In the genomic region with DNA sequence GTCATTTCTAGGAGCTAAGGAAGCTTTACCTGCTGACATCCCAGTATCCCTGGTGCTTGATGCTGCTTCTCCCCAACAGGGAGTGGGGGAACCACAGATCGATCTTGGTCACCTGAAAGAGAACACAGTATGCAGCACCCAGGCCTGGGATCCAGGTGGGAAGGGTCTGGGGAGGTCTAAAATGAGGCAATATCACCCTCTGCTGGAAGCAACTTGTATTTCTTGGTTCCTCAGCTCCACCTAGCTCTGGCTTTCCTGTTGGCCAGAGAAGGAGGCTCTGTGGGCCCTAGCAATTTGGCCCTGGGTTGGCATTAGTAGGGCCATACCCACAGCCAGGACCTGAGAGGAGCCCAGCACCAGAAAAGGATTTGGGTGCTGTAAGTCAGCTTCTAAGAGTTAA, we compare ENCODE assay signal across 9 mouse cellular contexts. TPM values are rescaled to one million over a fixed set of nuclear protein-coding genes. Genes with fewer than 3 reads are reported as not detected.
DNase-seq lines count a peak whose midpoint lies in the region; ATAC-seq and TF ChIP-seq lines count a peak whose summit lies in the region.
"Had no signal": no experiment of that assay in that cellular context is flagged by ENCODE, and none has a peak within 500 bp of the region (broad histone marks: within the 10 kb centered on the region; RNA-seq: fewer than 3 reads in every experiment).

No protein-coding gene starts in this region.

- no peaks in the 10 kb centered on the region for H3K36me3 ChIP-seq in embryonic facial prominence, embryonic 11.5 days (replicated peaks; ENCODE audit: control insufficient read depth, insufficient read depth, low read depth, low read length)
- H3K36me3 ChIP-seq in embryonic facial prominence, embryonic 10.5 days (replicated peaks): no peaks in the 10 kb centered on the region
- no peaks in the 10 kb centered on the region for H3K36me3 ChIP-seq in liver, embryonic 12.5 days
- H3K36me3 ChIP-seq: embryonic facial prominence, embryonic 12.5 days had no signal

- H3K27ac ChIP-seq in embryonic facial prominence, embryonic 11.5 days (replicated peaks; ENCODE audit: low read depth, low read length): no peak overlapping the region
- H3K27ac ChIP-seq in embryonic facial prominence, embryonic 10.5 days (replicated peaks): no peak overlapping the region
- no peak overlapping the region for H3K27ac ChIP-seq in liver, embryonic 12.5 days
- H3K27ac ChIP-seq: embryonic facial prominence, embryonic 12.5 days had no signal

- DNase-seq in embryonic facial prominence, embryonic 11.5 days (ENCODE audit: low spot score): peak; percentile 27
- no peak for DNase-seq in embryonic facial prominence, embryonic 10.5 days (ENCODE audit: low spot score)
- no peak for DNase-seq in lung, adult 2 months
- no peak for DNase-seq in lung, adult 18-20 months
- DNase-seq in adipocyte (ENCODE audit: low spot score): peak; percentile 16
- peak; percentile 25 for DNase-seq in lung, postnatal 36 days
- no peak for DNase-seq in Muller cell, postnatal 12 days (ENCODE audit: inconsistent ontology term)

- no peak overlapping the region for H3K9ac ChIP-seq in embryonic facial prominence, embryonic 11.5 days (replicated peaks; ENCODE audit: low read length)
- no peak overlapping the region for H3K9ac ChIP-seq in liver, embryonic 12.5 days
- H3K9ac ChIP-seq: embryonic facial prominence, embryonic 12.5 days had no signal

- no peak for ATAC-seq in embryonic facial prominence, embryonic 11.5 days (replicated peaks; ENCODE audit: insufficient number of reproducible peaks, low FRiP score, low TSS enrichment, low read depth)
- ATAC-seq in liver, embryonic 12.5 days: no peak

- no peaks in the 10 kb centered on the region for H3K27me3 ChIP-seq in embryonic facial prominence, embryonic 11.5 days (ENCODE audit: control insufficient read depth, insufficient read depth, low read length)
- peaks cover 87% of the 10 kb centered on the region for H3K27me3 ChIP-seq in embryonic facial prominence, embryonic 10.5 days (replicated peaks; ENCODE audit: low read depth, poor library complexity, severe bottlenecking)
- H3K27me3 ChIP-seq in liver, embryonic 12.5 days (replicated peaks): peaks cover 16% of the 10 kb centered on the region

- no peak overlapping the region for H3K4me3 ChIP-seq in embryonic facial prominence, embryonic 11.5 days (ENCODE audit: low read depth, low read length)
- no peak overlapping the region for H3K4me3 ChIP-seq in embryonic facial prominence, embryonic 10.5 days
- no peak overlapping the region for H3K4me3 ChIP-seq in lung, adult 2 months (replicated peaks; ENCODE audit: extremely low read depth, low read depth, low read length)
- H3K4me3 ChIP-seq in liver, embryonic 12.5 days: no peak overlapping the region
- H3K4me3 ChIP-seq: embryonic facial prominence, embryonic 12.5 days had no signal

- 73% methylated on average over 1 of the region's 1 CpGs for whole genome bisulfite sequencing in embryonic facial prominence, embryonic 11.5 days
- WGBS in embryonic facial prominence, embryonic 10.5 days: 52% methylated on average over 1 of the region's 1 CpGs
- WGBS in lung, adult 2 months: 65% methylated on average over 1 of the region's 1 CpGs
- 33% methylated on average over 1 of the region's 1 CpGs for WGBS in liver, embryonic 12.5 days (ENCODE audit: insufficient replicate concordance)

- TF ChIP-seq POLR2A in lung, adult 2 months (IDR thresholded peaks at IDR 0.05; ENCODE audit: borderline replicate concordance, extremely low read depth, low read depth, low read length): no peak

- TF ChIP-seq CTCF in lung, adult 2 months (IDR thresholded peaks at IDR 0.05; ENCODE audit: insufficient read depth, low read length): peak; percentile 16; the same call in 1 of the 2 replicates

- no peaks in the 10 kb centered on the region for H3K4me1 ChIP-seq in embryonic facial prominence, embryonic 11.5 days (ENCODE audit: control insufficient read depth, insufficient read depth, low read length)
- no peaks in the 10 kb centered on the region for H3K4me1 ChIP-seq in embryonic facial prominence, embryonic 10.5 days
- H3K4me1 ChIP-seq in lung, adult 2 months (ENCODE audit: control insufficient read depth, insufficient read depth, low read length): no peaks in the 10 kb centered on the region
- H3K4me1 ChIP-seq in liver, embryonic 12.5 days: no peaks in the 10 kb centered on the region
- H3K4me1 ChIP-seq: embryonic facial prominence, embryonic 12.5 days had no signal

- H3K4me2 ChIP-seq in embryonic facial prominence, embryonic 11.5 days (ENCODE audit: low read depth, low read length): no peak overlapping the region
- H3K4me2 ChIP-seq in liver, embryonic 12.5 days: no peak overlapping the region
- H3K4me2 ChIP-seq: embryonic facial prominence, embryonic 12.5 days had no signal

- no peaks in the 10 kb centered on the region for H3K9me3 ChIP-seq in embryonic facial prominence, embryonic 11.5 days (replicated peaks; ENCODE audit: control insufficient read depth, low read length)
- no peaks in the 10 kb centered on the region for H3K9me3 ChIP-seq in embryonic facial prominence, embryonic 10.5 days
- H3K9me3 ChIP-seq in liver, embryonic 12.5 days (replicated peaks): no peaks in the 10 kb centered on the region
- H3K9me3 ChIP-seq: embryonic facial prominence, embryonic 12.5 days had no signal

RNA-seq across cellular contexts. Expression of a gene that starts 24.7 kb away (rescaled TPM):
- polyA plus RNA-seq in embryonic facial prominence, embryonic 11.5 days (2014; fragmentation: Nextera tagmentation; extraction: Ambion mirVana): 0.14 TPM in 1 of 2 replicates, not detected in the other
- polyA plus RNA-seq in embryonic facial prominence, embryonic 10.5 days (2016; fragmentation: Nextera tagmentation; extraction: Ambion mirVana): not detected in 2 replicates
- not detected in 2 replicates for polyA plus RNA-seq in lung, adult 2 months (2012; rRNA removed)
- polyA plus RNA-seq in liver, embryonic 12.5 days (2016; fragmentation: Nextera tagmentation; extraction: Ambion mirVana): 0.33 and 0.73 TPM in 2 replicates

RNA-seq across cellular contexts. Expression of a gene that starts 24.9 kb away (rescaled TPM):
- not detected in 2 replicates for polyA plus RNA-seq in embryonic facial prominence, embryonic 11.5 days (2014; fragmentation: Nextera tagmentation; extraction: Ambion mirVana)
- polyA plus RNA-seq in embryonic facial prominence, embryonic 10.5 days (2016; fragmentation: Nextera tagmentation; extraction: Ambion mirVana): 0.24 TPM in 1 of 2 replicates, not detected in the other
- not detected in 2 replicates for polyA plus RNA-seq in lung, adult 2 months (2012; rRNA removed)
- polyA plus RNA-seq in liver, embryonic 12.5 days (2016; fragmentation: Nextera tagmentation; extraction: Ambion mirVana): 0.60 and 0.79 TPM in 2 replicates

RNA-seq across cellular contexts. Expression of a gene that starts 30.0 kb away (rescaled TPM):
- polyA plus RNA-seq in embryonic facial prominence, embryonic 11.5 days (2014; fragmentation: Nextera tagmentation; extraction: Ambion mirVana): 14.8 and 16.2 TPM in 2 replicates
- polyA plus RNA-seq in embryonic facial prominence, embryonic 10.5 days (2016; fragmentation: Nextera tagmentation; extraction: Ambion mirVana): 27.5 and 30.0 TPM in 2 replicates
- 4.3 and 4.8 TPM in 2 replicates for polyA plus RNA-seq in lung, adult 2 months (2012; rRNA removed)
- 2.4 and 4.4 TPM in 2 replicates for polyA plus RNA-seq in liver, embryonic 12.5 days (2016; fragmentation: Nextera tagmentation; extraction: Ambion mirVana)

Comparison
In these comparisons a context has a peak if more than half of its experiments do, and no peak if none do; other contexts are left out.
1. DNase-seq: peak in embryonic facial prominence, embryonic 11.5 days (single experiment), adipocyte (single experiment) and lung, postnatal 36 days (single experiment); none in embryonic facial prominence, embryonic 10.5 days (single experiment), lung, adult 2 months (single experiment), lung, adult 18-20 months (0 of 2) and Muller cell, postnatal 12 days (single experiment).